Mouse (Mus musculus) thymus, postnatal 0 days (tissue): Measurements from ENCODE around the gene Gm10643. TPM values are rescaled to one million over a fixed set of nuclear protein-coding genes. Genes with fewer than 3 reads are reported as not detected.

Experiments used
- DNase-seq: peaks from one replicate; pipeline ENCODE4 v3.0.0-alpha.2; 2015; ENCODE audit warnings: low spot score
- microRNA counts: library from miRNA; unstranded; fragments of <30 nt; microRNA quantifications from one replicate; lab custom pipeline; 2015
- microRNA-seq: library from miRNA; unstranded; fragments of <30 nt; microRNA quantifications from one replicate; pipeline ENCODE4, GENCODE M21; 2016; ENCODE audit warnings: borderline number of aligned reads
- polyA plus RNA-seq: library from polyadenylated mRNA; unstranded; fragments of >200 nt; fragmentation: Nextera tagmentation; extraction: Ambion mirVana; gene quantifications from 2 replicates; pipeline ENCODE4 v1.2.1, GENCODE M21; 2015

The Gm10643 gene
- polyA plus RNA-seq, 1 experiment from 2014 or later: 0.90 TPM

- peak; percentile 78 for DNase-seq
Observed at GRCm38 (mm10) chr8:84042066-84042947, 22.6 kb downstream of the Gm10643 start, which contains the start of gene Il27ra. TSS of gene Il27ra (minus strand) at chr8:84042589.

DNA sequence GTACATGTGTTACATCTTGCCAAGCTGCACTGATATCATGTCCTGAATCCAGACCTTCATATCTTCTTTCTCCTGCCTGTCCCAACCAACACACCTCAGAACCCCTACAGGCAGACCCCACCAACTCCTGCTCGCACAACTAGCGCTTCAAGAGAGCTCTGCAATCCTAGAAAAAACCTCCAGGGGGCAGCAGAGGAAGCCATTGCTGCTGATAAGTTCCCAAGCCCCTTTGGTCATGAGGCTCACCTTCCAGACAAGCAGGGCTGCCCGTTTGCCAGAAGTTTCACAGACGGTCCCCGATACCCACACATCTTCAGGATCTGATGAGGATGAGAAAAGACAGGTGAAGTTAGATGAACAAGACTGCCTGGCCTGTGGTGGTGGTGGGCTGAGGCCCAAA lies 25.9 kb downstream of the Gm10643 start:
- DNase-seq: peak; percentile 87

- no peak for DNase-seq
Observed at GRCm38 (mm10) chr8:84038015-84038414, 26.9 kb downstream of the Gm10643 start.

- no peak for DNase-seq
Observed at GRCm38 (mm10) chr8:84032777-84033176, 32.2 kb downstream of the Gm10643 start.

DNA sequence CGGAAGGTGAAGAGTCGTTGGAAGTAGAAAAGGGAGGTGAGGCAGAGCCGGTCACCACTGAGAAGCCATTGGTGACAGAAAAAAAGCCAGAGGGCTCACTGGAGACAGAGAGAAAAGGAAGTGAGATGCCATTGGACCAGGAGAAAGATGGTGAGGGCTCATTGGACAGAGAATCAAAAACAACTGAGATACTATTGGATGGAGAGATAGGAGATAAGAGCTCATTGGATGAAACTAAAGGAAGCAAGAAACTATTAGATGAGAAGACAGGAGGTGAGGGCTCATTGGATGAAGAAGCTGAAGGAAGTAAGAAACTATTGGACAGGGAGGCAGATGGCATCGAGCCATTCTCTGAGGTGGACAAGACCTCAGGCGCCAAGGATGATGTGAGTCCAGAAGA lies 35.7 kb downstream of the Gm10643 start:
- DNase-seq: no peak

GRCm38 (mm10) chr8:84027449-84027848 lies 37.5 kb downstream of the Gm10643 start:
- DNase-seq: no peak

DNA sequence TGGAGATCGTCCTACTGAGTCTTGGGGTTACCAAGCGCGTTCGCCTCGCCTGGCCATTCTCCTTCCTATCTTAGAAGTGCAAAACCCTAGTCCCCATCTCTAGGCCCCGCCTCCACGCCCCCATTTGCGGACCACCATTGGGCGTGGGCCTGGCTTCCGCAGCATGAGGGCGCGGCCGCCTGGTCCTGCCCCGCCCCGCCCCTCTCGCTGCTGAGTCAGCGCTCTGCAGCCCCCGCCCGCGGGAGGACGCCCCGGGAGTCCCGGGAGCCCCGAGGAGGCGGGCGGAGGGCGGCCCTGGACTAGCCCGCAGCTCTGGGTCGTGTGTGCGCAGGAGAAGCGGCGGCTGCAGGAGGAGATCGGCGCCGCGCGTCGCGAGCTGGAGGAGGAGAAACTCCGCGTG lies 39.1 kb downstream of the Gm10643 start:
- DNase-seq: peak; percentile 80

DNA sequence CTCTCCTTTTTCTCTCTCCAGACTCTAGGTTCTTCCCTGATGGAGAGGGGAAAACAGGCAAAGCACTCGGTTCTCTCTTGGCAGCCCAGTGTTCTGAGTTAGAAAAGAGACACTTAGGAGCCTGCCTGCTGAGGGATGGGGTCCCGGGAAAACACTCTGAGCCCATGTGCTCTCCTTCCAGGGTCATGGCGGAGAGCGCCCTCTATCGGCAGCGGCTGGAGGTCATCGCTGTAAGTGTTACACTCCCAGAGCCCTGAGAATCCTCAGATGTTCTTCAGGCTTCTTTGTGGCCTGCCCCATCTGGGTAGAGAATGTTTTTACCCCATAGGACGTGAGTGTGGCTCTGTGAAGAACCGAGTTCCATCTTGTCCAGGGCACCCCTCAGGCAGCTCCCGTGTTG lies 40.8 kb downstream of the Gm10643 start:
- peak; percentile 70 for DNase-seq

DNA sequence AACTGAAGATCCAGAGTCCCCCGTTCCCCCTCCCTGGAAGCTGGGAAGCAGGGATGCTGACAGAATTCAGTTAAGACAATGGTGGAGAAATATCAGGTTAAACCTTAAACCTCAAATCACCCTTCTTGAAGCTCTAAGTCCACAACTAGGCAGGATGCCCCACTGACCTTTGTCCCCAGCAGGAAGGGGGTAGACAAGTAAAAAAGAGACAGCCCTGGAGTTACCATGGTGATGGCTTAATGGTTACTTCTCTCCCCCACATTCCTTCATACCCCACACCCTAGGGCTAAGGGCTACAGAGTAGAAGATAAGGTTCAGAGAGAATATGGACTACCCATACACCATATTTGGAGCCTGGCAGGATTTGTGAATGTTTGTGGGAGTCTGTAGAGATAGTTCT lies 41.3 kb downstream of the Gm10643 start:
- no peak for DNase-seq

GRCm38 (mm10) chr8:84023085-84023484 lies 41.9 kb downstream of the Gm10643 start:
- DNase-seq: no peak

DNA sequence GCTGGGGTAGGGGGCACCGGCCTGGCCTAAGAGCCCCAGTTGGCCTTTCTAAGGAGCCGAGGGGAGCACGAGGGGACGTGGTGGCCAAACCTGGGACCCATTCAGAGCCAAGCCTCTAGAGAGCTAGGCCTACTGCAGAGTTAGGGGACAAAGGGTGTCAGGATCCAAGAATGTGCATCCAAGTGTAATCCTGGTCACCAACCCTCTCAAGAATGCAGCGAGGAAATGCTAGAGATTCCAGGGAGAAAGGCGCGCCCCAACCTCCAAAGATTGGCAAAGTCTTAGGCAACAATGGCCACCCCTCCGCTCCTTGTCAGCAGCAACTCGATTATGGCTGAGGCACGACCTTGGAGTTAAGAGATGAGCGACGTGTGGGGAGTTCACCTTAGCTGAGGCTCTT lies 43.4 kb downstream of the Gm10643 start:
- DNase-seq: no peak

- DNase-seq: no peak
Observed at GRCm38 (mm10) chr8:84021096-84021495, 43.8 kb downstream of the Gm10643 start, which contains the start of gene Palm3. TSS of gene Palm3 (plus strand) at chr8:84021471.

GRCm38 (mm10) chr8:84019738-84020137 lies 45.2 kb downstream of the Gm10643 start:
- no peak for DNase-seq

DNA sequence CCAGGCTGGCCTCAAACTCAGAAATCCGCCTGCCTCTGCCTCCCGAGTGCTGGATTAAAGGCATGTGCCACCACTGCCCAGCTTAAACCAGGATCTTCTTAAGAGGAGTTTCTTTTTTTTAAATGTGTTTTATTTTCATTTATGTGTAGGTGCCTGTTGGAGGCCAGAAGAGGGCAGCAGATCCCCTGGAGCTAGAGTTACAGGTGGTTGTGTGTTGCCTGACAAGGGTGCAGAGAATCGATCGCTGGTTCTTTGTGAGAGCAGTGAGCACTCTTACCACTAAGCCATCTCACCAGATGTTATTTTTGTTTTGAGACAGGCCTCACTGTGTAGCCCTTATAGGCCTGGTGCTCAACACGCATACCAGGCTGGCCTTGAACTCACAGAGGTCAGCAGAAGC lies 49.1 kb downstream of the Gm10643 start:
- DNase-seq: no peak

MicroRNAs within 50 kb of the gene (microRNA counts, 519-probe panel; counts per million panel counts)
- 3,923 counts per million, percentile 78 among the panel's probes with 10 or more counts for microRNA mmu-miR-709 (lab: Ali Mortazavi, UCI)

Small RNAs within 50 kb of the gene (microRNA-seq; reads per million reads assigned to microRNA genes)
- gene Mir709: not detected

Other genes with a start within 250 kb of the Gm10643 start
- gene Adgrl1, start 165.0 kb downstream of the Gm10643 start, polyA plus RNA-seq: 7.8 and 14.3 TPM in 2 replicates
- gene Gm10644, start 109.9 kb downstream of the Gm10643 start, polyA plus RNA-seq: 0.10 and 0.18 TPM in 2 replicates
- 117 and 135 TPM in 2 replicates for gene Asf1b, start 109.6 kb downstream of the Gm10643 start, polyA plus RNA-seq
- 64.2 and 65.8 TPM in 2 replicates for gene Prkaca, start 92.1 kb downstream of the Gm10643 start, polyA plus RNA-seq
- 10.7 and 11.5 TPM in 2 replicates for gene Samd1, start 67.5 kb downstream of the Gm10643 start, polyA plus RNA-seq
- gene 1700067K01Rik, start 63.6 kb downstream of the Gm10643 start, polyA plus RNA-seq: 0.86 and 1.1 TPM in 2 replicates
- gene 2210011C24Rik, start 53.0 kb downstream of the Gm10643 start, polyA plus RNA-seq: 0.23 and 0.60 TPM in 2 replicates
- 5.1 and 5.8 TPM in 2 replicates for gene Palm3, start 43.7 kb downstream of the Gm10643 start, polyA plus RNA-seq
- 20.3 and 20.5 TPM in 2 replicates for gene Il27ra, start 22.5 kb downstream of the Gm10643 start, polyA plus RNA-seq
- 5.3 and 5.7 TPM in 2 replicates for gene Rln3, start 20.1 kb downstream of the Gm10643 start, polyA plus RNA-seq
- gene Rfx1, start 1.7 kb upstream of the Gm10643 start, polyA plus RNA-seq: 5.4 and 6.1 TPM in 2 replicates
- gene Dcaf15, start 39.6 kb upstream of the Gm10643 start, polyA plus RNA-seq: 14.7 and 18.1 TPM in 2 replicates
- gene Podnl1, start 60.9 kb upstream of the Gm10643 start, polyA plus RNA-seq: 2.1 and 2.3 TPM in 2 replicates
- gene Cc2d1a, start 82.8 kb upstream of the Gm10643 start, polyA plus RNA-seq: 18.9 and 20.1 TPM in 2 replicates
- 1.3 and 1.4 TPM in 2 replicates for gene 4930432K21Rik, start 82.9 kb upstream of the Gm10643 start, polyA plus RNA-seq
- gene Nanos3, start 120.1 kb upstream of the Gm10643 start, polyA plus RNA-seq: 5.3 and 6.2 TPM in 2 replicates
- gene Zswim4, start 171.9 kb upstream of the Gm10643 start, polyA plus RNA-seq: 12.7 and 13.2 TPM in 2 replicates
- gene D8Ertd738e, start 184.6 kb upstream of the Gm10643 start, polyA plus RNA-seq: 403 and 424 TPM in 2 replicates
- gene Mri1, start 192.2 kb upstream of the Gm10643 start, polyA plus RNA-seq: 80.0 and 85.4 TPM in 2 replicates
- gene Ccdc130, start 205.2 kb upstream of the Gm10643 start, polyA plus RNA-seq: 19.7 and 24.5 TPM in 2 replicates